Mouse (Mus musculus) right cerebral cortex, adult 2 months (tissue): ENCODE results near the gene Pfn3.
A peak's percentile ranks its signal among the peaks of the same experiment; 100 is the strongest.
"Not testable (repeated sequence)": the region's sequence is repeated elsewhere in the genome, so short reads cannot be mapped to it uniquely, and the experiment has no call there.

ENCODE experiments used
- DNase-seq, 2 experiments: peaks; one replicate each; pipeline ENCODE4 v3.0.0; 2021 to 2022; ENCODE audit warnings: low spot score in 2 of 2

Pfn3 gene

DNA sequence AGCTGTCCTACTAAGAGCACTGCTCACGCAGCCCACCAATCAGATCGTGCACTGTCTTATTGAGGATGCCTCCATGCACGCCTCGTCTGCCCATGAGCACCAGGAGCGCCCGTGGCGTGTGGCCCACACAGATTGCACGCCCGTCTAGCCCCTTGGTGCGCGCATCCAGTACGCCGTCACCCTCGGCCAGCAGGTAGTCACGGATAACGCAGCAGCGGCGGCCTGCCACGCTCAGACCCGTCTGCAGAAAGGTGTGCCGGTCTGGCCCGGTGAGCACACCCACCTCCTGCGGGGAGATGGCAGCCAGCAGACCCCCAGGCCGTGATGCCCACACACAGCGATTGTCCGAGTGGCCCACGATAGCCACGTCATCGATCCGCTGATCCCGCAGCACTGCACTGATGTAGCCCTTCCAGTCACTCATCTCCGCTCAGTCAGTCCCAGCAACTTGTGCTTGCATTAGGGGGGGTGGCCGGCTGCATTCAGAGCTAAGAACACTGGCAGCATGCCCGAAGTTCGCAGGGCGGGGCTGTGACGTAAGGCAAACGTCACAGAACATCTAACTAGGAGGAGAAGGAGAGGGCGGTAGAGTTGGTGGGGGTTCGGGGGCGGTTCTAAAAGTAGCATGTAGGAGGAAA is at the start of gene Pfn3:
TSS of gene Pfn3 (minus strand) at position 490 of the 638 bp plus-strand sequence.
- DNase-seq = peak; percentile 87 to 89

DNA sequence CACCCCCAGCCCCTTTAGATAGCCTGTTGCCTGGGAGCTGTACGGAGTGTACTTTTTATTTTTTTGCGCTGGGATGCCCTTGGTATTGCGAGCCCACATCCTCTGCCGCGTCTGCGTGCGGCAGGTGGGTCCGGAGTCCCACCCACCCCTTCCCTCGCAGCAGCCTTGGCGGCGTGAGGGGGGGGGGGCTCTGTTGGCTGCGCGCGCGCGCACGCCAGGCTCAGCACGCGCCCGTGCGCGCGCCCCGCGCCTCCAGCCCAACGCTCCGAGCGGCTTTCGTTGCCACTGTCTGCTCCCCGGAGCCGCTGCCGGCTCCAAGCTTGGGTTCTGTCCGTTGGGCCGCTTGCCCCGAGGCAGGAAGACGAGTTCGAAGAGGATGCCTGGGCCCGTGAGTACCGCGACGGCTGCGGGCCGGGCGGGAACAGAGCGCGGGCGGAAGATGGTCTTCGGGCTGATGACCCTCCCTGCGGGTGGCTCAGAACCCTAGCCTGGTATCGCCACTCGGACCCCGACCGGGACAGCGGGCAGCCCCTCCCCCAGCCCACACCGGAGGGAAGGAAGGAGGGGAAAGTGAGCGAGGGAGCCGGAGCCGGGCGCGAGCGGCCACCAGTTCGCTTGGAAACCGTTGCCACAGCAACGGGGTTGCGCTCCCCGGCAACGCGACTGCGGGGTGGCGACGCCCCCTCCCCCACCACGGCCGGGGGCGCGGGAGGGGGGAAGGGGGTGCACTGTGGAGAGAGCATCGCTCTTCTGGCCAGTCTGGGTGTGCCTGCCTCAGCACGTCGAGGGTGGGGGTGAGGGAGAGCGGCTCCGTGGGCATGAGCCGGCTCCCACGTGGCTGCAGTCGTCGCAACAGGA is 49.2 kb upstream of the Pfn3 start, which contains the start of gene Prr7:
TSS of gene Prr7 (plus strand) at position 241 of the 858 bp plus-strand sequence.
- DNase-seq = peak; percentile 70 to 78

DNA sequence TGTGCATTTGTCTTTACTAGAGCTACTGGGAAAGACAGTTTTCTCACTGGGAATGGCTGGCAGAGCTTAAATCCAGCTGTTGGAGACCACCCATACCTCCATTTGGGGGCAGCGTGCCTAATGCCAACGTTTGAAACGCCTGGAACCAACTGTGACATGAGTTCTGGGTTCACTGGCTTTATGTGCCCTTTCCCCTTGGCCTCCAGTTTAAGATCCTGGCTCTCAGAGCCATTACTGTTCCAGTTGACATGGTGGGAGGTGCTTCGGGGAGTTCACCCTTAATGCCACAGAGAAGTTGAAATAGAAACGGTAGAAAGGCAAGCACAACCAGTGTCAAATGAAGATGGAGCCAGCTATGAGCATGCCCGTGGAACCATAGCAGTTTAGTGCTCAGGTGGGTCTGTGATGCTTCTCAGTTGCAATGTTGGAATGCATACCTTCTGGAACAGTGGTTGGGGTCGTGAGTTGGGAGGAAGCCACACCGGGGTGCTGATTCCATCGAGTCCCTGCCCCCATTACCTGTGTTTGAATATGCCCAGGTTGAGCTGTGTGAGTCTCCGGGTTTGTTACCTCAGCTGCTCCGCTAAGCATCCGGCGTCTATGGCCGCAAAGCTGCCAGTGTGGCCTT is 48.5 kb upstream of the Pfn3 start:
- peak in 1 of 2 experiments; percentile 53 for DNase-seq

DNA sequence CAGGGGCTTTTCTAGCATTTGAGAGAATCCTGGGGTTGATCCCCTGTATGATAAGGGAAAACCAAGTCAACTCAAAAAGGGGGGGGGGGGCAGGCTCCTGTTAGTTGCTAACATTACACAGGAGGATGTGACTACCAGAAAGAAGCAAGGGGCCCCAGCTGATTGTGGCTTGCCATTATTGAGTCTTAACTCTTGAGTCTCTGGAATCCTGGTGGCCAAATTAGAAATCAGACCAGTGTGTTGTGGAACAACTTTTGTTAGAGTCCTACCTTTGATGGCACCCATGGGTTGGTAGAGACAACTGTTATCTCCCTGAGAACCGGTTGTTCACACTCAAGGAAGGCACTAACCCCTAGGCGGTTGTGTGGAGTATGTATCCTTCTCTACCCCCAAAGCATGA is 47.9 kb upstream of the Pfn3 start:
- DNase-seq = no peak

DNA sequence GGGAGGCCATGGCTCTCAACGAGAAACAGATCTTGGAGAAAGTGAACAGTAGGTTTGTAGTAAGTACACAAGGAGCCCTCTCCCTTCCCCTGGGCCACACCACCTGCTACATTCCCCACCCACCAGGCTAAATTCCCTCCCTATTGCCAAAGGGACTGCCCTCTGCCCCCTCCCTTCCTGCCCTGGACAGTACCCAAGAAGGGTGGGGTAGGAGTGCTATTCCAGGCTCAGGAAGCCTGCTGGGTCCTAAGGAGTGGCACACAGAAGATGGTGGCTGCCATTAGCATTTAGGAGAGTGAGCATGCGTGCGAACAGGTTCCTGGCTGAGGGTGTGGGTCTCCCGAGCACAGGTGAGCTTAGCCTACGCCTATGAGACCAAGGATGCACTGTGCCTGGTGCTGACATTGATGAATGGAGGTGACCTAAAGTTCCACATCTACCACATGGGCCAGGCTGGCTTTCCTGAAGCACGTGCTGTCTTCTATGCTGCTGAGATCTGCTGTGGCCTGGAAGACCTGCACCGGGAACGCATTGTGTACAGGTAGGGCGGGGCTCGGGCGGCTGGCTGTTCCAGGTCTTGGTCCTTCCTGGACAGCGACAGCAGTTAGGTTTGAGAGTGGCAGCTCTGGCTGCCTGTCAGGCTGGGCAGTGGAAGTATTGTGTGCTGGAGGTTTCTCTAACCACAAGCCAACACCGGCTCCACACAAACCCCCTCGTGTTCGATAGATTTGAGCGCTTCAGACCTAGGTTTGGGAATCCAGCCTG is 36.9 kb upstream of the Pfn3 start:
- DNase-seq = no peak

DNA sequence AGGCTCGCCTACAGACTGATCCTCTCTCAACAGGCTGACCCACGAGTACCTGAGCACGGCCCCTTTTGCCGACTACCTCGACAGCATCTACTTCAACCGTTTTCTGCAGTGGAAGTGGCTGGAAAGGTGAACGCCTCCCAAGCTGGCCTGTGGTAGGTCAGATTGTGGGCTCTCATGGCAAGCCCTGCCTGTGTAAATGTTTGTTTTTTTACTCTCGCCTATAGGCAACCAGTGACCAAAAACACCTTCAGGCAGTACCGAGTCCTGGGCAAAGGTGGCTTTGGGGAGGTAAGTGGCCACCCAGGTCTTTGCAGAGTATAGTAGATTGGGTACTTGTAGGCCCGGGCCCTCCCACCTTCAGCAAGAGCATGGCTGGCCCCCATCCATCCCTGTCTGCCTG is 36.3 kb upstream of the Pfn3 start:
- no peak for DNase-seq

DNA sequence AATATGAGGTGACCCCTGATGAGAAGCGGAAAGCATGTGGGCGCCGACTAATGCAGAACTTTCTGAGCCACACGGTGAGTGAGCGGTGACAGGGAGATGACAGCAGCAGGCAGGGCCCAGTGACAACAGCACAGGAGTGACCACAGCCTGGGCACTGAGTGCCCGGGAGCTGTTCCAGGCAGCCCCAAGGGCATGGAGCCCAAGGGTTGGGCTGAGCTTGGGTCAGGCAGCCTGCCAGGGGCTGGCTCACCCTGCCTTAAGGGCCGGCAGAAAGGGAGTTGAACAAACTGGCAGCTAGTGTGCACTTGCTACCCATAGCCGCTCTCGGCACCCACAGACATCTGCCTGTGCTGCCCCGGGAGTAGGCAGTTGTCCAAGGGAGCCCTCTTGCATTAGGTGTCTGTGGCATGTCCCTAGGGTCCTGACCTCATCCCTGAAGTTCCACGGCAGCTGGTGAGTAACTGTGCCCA is 35.5 kb upstream of the Pfn3 start:
- DNase-seq = no peak

- no peak for DNase-seq
Observed at GRCm38 (mm10) chr13:55449679-55450441, 34.8 kb upstream of the Pfn3 start.

DNA sequence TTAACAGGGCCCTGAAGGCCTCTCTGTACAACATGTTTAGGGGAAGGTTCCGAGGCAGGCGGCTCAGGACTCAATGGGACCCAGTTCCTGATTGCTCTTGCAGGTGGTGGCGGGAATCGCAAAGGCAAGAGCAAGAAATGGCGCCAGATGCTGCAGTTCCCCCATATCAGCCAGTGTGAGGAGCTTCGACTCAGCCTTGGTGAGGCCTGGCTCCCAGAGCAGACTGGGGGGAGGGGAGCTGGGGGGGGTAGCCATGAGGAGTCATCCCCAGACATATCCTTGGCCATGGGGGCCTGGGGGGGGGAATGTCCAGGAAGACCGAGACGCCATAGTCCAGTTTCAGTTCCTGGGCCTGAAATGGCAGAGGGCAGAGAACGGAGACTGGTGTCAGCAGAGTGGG is 34.2 kb upstream of the Pfn3 start:
- DNase-seq = no peak

DNA sequence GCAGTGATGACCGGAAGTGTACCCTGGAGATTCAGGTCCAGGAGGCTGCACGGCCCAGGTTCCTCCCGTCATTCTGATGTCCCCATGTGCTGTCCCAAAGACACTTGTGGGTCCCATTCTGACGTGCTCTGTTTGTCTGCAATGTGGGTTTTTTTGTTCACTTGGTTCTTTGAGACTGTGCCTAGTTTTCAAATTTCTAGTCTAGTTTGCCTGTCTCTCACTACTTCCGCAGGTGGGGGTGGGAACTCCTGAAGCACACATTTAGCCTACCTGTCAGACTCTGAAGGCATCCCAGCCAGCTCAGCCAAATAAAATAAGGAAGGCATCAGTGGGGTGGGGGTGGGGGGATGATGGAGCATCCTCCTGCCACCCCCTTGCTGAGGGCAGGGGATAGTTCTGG is 33.1 kb upstream of the Pfn3 start:
- no peak for DNase-seq

GRCm38 (mm10) chr13:55447543-55447943 is 32.5 kb upstream of the Pfn3 start:
- DNase-seq = no peak

- no peak for DNase-seq
Observed at GRCm38 (mm10) chr13:55446483-55447105, 31.6 kb upstream of the Pfn3 start.

DNA sequence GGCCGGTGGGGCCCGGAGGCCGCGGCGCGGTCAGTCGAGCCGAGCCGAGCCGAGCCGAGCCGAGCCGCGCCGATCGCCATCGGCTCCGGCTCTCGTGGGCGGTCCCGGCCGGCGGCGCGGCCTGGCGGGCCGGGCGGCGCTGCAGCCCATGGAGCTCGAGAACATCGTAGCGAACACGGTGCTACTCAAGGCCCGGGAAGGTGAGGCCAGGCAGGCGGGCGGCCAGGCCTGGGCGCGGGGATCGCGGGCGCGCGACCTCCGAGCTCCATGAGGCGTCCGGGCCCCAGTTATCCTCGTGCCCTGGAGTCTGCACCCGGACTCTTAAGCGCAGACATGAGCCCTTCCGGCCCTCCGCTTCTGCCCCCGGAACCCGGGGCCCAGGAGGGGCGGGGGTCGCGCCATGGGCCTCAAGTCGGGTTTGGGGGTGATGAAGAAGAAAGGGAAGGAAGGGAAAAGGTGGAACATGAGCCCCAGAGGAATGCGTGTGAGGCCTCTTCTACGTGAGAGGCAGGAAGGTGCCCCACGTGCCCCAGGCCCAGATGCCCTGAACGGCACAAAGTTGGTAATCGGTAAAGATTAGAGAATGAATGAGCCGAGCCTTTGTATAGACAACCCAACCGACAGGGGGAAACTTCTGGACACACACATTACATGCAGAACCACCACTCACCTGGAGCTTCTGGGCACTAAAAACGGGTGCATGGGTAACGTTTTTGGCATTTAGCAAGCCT is 30.5 kb upstream of the Pfn3 start:
- DNase-seq = no peak

GRCm38 (mm10) chr13:55444937-55445315 is 29.9 kb upstream of the Pfn3 start, which contains the start of gene Grk6:
Grk6 (plus strand) TSS chr13:55445072.
- DNase-seq = peak; percentile 99

- no peak for DNase-seq
Observed at GRCm38 (mm10) chr13:55444286-55444936, 29.4 kb upstream of the Pfn3 start.

DNA sequence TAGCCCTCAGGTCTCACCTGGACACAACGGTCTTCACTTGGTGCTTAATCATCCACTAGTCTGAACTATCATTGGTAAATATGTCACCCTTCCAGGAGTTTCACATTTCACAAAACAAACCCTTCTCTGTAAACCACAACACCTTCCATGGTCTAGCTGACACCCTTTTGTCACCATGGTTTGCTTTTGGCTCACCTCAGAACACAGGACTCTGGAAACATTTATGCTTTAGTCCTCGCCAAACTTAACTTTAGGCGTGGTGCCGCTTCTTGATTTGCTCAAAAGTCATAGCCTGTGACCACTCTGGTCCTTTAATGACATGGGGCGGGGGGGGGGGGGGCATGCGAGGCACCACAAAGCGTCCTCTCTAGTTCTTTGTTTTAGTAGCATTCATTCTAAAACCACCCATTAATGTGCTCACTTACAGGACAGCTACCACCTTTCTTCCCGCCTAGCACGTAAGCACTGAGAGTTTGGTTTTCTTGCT is 28.8 kb upstream of the Pfn3 start:
- no peak for DNase-seq

DNA sequence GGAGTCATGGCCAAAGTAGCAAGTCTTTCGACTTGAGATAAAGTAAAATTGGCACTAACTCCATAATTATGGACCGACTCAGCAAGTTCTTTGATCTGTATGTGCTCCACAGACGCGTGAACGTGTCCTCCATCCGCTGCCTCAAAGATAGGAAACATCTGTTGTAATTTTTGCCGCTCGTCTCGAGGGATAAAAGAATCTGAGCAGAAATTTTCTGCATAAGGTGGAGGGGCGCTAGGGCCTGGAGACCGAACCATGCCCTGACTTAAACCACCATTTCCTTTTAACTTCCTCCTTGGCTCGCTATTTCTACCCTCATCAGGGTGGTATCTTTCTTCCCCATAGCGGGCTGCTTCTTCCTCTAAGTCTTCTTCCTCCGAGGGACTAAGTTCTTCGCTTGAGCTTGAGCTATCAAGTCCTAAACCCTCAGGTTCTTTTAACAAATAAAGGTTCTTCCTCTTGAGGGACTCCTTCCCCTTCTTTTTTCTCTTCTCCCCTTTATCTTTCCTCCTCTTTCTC is 22.1 kb upstream of the Pfn3 start:
- not testable (repeated sequence) for DNase-seq

- no peak for DNase-seq
Observed at GRCm38 (mm10) chr13:55431889-55432685, 17.1 kb upstream of the Pfn3 start.
